Mouse (Mus musculus) C2C12 (cell line): ENCODE data around the gene Ctrb1.

Source experiments
- CEBPB ChIP-seq: IDR thresholded peaks from one replicate; pipeline ENCODE4 v1.6.1; 2011; ENCODE audit warnings: low read depth, mild to moderate bottlenecking, control low read depth, moderate library complexity
- CTCF ChIP-seq: IDR thresholded peaks from one replicate; pipeline ENCODE4 v1.5.1; 2011; ENCODE audit not compliant: control insufficient read depth, insufficient read depth, insufficient read length
- FOSL1 ChIP-seq: IDR thresholded peaks from one replicate; pipeline ENCODE4 v1.8.0; 2011; ENCODE audit warnings: mild to moderate bottlenecking, low read length; ENCODE audit not compliant: poor library complexity, insufficient read depth, severe bottlenecking
- MAX ChIP-seq: IDR thresholded peaks from one replicate; pipeline ENCODE4 v1.6.1; 2011; ENCODE audit warnings: mild to moderate bottlenecking, control low read depth
- MYOD1 ChIP-seq: IDR thresholded peaks from one replicate; pipeline ENCODE4 v1.6.1; 2011; ENCODE audit warnings: low read depth; ENCODE audit not compliant: control insufficient read depth, insufficient read length
- MYOG ChIP-seq: IDR thresholded peaks from one replicate; pipeline ENCODE4 v1.6.1; 2011; ENCODE audit not compliant: control insufficient read depth, insufficient read length; ENCODE audit errors: extremely low read depth
- USF1 ChIP-seq: IDR thresholded peaks from one replicate; pipeline ENCODE4 v1.6.1; 2011; ENCODE audit warnings: low read depth, mild to moderate bottlenecking, control low read depth, moderate library complexity

DNA sequence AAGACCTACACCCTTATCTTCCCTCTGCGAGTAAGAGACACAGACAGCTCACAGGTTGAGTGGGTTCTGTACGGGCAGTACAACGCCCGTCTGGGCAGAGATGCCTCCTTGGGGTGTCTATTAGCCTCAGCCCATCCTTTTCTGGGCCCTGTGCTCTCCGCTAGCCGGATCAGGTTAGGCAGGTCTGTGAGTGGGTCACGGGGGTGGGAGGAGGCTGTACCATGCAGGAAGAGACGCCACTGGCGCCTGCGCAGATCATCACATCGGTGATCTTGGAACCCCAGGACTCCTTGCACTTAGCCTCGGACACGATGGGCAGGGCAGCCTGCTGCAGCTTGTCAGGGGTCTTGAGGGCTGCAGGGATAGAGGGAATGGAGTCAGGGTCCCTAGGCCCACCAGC is 3.9 kb downstream of the Ctrb1 start:
- TF ChIP-seq CTCF (no peak), USF1 (no peak), MAX (no peak), FOSL1 (no peak), MYOD1 (no peak), MYOG (no peak), CEBPB (no peak)
